Mouse (Mus musculus): Measurements from ENCODE around the gene Mdp1. TPM values are rescaled to one million over a fixed set of nuclear protein-coding genes. Genes with fewer than 3 reads are reported as not detected.

The Mdp1 gene
- polyA plus RNA-seq, 1 experiment from 2014 or later, result 100 TPM

DNA sequence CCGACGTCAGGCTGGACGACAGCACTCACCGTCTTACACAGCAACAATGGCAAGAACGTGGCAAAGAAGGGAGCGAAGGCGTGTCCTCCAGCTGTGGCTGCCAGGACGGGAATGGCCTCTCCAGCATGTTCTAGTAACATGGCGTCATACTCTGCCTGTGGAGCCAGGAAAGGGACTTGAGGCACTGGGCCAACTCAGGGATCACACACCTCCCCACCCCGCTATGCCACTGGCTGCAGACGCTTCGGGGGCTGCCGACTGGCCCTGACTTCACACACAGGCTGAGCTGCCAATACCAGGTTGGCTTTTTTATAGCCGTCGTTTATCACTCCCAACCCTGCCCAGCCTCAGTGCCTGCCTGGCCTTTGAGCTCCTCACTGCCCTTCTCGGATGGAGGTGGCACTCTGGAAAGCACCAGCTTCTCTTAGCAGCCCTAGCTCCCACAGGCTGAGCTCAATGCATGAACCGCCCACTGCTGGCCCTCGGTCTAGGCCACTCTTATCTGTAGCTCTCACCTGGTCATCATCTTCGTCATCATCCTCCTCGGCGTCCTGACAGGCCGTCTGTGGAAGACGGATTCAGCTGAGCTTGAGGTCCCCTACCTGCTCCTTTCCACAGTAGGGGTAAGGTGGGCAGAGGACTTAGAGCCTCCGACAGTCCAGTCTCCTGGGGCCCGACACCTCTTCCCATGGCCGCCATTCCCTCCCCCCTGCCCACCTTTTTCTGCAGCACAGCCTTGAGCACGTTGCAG, 32.1 kb downstream of the Mdp1 start:
- no peak overlapping the region for H3K4me2 ChIP-seq (ENCODE audit: low read length)
- H3K27me3 ChIP-seq (ENCODE audit: control insufficient read depth, insufficient read depth, low read length), result no peaks in the 10 kb centered on the region
- peaks cover 98% of the 10 kb centered on the region for H3K36me3 ChIP-seq (ENCODE audit: control insufficient read depth, insufficient read depth, low read length)
- H3K9me3 ChIP-seq (ENCODE audit: control insufficient read depth, low read length), result no peaks in the 10 kb centered on the region
- no peak for ATAC-seq (ENCODE audit: insufficient number of reproducible peaks, insufficient read depth, low FRiP score, low read depth)
- no peak overlapping the region for H3K27ac ChIP-seq (replicated peaks in 1 of 2; ENCODE audit: control insufficient read depth in 1 of 2, insufficient read depth in 1 of 2, low read depth in 2 of 2, low read length in 2 of 2)
- WGBS, result 85% methylated on average over 27 of the region's 27 CpGs
- no peak overlapping the region for H3K9ac ChIP-seq (ENCODE audit: low read length)
- no peak overlapping the region for H3K4me3 ChIP-seq (ENCODE audit: control insufficient read depth in 1 of 2, insufficient read depth in 1 of 2, low read depth in 1 of 2, low read length in 2 of 2)
- peaks cover 4 to 6% of the 10 kb centered on the region in 2 experiments; a peak in 2 of 4 replicates for H3K4me1 ChIP-seq (ENCODE audit: control insufficient read depth in 2 of 2, insufficient read depth in 2 of 2, low read length in 2 of 2)

DNA sequence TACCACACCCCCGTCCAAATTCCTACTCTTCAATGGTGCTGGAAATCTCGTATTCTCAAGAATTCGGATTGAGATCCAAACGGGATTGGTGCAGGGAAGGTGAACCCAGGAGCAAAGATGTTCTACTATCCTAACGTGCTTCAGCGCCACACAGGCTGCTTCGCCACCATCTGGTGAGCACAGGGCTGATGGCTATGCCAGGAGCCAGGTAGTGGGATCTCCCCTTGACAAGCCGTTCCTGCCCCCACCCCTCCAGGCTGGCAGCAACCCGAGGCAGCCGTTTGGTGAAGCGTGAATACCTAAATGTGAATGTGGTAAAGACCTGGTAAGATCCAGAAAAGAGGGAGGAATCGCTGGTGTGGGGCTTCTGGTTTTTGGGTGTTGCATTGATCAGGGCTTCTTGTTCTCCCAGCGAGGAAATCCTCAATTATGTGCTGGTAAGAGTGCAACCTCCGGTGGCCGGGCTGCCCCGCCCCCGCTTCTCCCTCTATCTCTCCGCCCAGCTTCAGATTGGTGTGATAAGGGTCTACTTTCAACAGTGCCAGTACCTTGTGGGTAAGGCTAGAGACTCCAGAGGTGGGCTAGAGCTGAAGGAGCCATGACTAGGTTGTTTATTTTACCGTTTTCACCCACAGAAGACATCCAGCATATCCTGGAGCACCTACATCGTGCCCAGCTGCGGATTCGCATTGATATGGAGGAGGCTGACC, 41.7 kb downstream of the Mdp1 start:
- H3K9ac ChIP-seq (ENCODE audit: low read length), result peak overlapping the region; percentile 59
- peak overlapping the region; percentile 58 for H3K4me2 ChIP-seq (ENCODE audit: low read length)
- peaks cover 5 to 13% of the 10 kb centered on the region in 2 experiments; a peak in 3 of 4 replicates for H3K4me1 ChIP-seq (ENCODE audit: control insufficient read depth in 2 of 2, insufficient read depth in 2 of 2, low read length in 2 of 2)
- no peaks in the 10 kb centered on the region for H3K27me3 ChIP-seq (ENCODE audit: control insufficient read depth, insufficient read depth, low read length)
- ATAC-seq (ENCODE audit: insufficient number of reproducible peaks, insufficient read depth, low FRiP score, low read depth), result no peak
- no peak overlapping the region for H3K27ac ChIP-seq (replicated peaks in 1 of 2; ENCODE audit: control insufficient read depth in 1 of 2, insufficient read depth in 1 of 2, low read depth in 2 of 2, low read length in 2 of 2)
- peaks cover 9% of the 10 kb centered on the region for H3K36me3 ChIP-seq (ENCODE audit: control insufficient read depth, insufficient read depth, low read length)
- WGBS, result 25% methylated on average over 22 of the region's 22 CpGs
- H3K9me3 ChIP-seq (ENCODE audit: control insufficient read depth, low read length), result no peaks in the 10 kb centered on the region
- H3K4me3 ChIP-seq (ENCODE audit: control insufficient read depth in 1 of 2, insufficient read depth in 1 of 2, low read depth in 1 of 2, low read length in 2 of 2), result peak overlapping the region; percentile 33 to 34

DNA sequence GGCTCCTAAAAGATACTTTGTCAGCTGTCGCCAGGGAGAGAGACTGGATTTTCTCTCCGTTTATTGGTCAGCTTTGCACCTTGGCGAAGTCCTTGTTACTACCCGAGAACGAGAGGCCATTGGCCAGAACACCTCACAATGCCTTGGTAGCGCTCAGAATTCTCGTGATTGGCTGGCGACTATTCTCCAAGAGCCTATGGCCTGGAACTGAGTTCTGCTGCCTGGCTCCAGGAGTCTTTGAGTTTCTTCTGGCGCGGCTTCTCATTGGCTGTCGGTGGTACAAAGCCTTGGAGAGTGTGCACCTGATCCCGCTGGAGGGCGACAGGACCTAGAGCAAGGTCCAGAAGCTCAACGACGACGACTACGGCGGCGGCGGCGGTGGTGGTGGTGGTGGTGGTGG, 42.5 kb downstream of the Mdp1 start, which contains the start of gene Rec8:
Rec8 (plus strand) TSS at position 216 of the 400 bp plus-strand sequence.
- Histone ChIP-seq H3K4me3 (ENCODE audit: control insufficient read depth in 1 of 2, insufficient read depth in 1 of 2, low read depth in 1 of 2, low read length in 2 of 2) (peak within 1 kb of the TSS; percentile 33 to 34), H3K36me3 (ENCODE audit: control insufficient read depth, insufficient read depth, low read length) (0 out of 2 replicates have a peak, but pooled peaks cover 3% of the 10 kb centered on the region), H3K4me2 (ENCODE audit: low read length) (peak within 1 kb of the TSS; percentile 58), H3K27me3 (ENCODE audit: control insufficient read depth, insufficient read depth, low read length) (no peaks in the 10 kb centered on the region), H3K27ac (replicated peaks in 1 of 2; ENCODE audit: control insufficient read depth in 1 of 2, insufficient read depth in 1 of 2, low read depth in 2 of 2, low read length in 2 of 2) (peak within 1 kb of the TSS; percentile 24 to 39; a peak in 2 of 4 replicates), H3K9ac (ENCODE audit: low read length) (peak within 1 kb of the TSS; percentile 59), H3K9me3 (ENCODE audit: control insufficient read depth, low read length) (no peaks in the 10 kb centered on the region), H3K4me1 (ENCODE audit: control insufficient read depth in 2 of 2, insufficient read depth in 2 of 2, low read length in 2 of 2) (peaks cover 5 to 18% of the 10 kb centered on the region in 2 experiments; a peak in 3 of 4 replicates)
- WGBS, result 8% methylated on average over 21 of the region's 21 CpGs
- peak; percentile 70 for ATAC-seq (ENCODE audit: insufficient number of reproducible peaks, insufficient read depth, low FRiP score, low read depth)

DNA sequence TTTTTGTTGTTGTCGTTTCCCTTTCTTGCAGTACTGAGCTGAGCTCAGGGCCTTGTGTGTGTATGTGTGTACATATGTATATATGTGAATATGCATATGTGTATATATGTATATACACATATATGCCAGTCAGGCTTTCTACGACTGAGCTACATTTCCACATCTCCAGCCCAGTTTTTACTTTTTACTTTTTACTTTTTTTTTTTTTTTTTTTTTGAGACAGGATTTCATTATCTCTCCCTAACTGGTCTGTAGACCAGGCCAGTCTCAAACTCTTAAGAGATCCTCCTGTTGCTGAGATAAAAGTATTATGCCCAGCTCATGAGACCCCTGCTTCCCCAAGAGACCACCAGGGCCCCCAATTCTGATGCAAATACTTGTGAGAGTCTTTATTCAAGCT, 43.5 kb downstream of the Mdp1 start:
- Histone ChIP-seq H3K4me1 (ENCODE audit: control insufficient read depth in 2 of 2, insufficient read depth in 2 of 2, low read length in 2 of 2) (peaks cover 5 to 18% of the 10 kb centered on the region in 2 experiments; a peak in 3 of 4 replicates), H3K27me3 (ENCODE audit: control insufficient read depth, insufficient read depth, low read length) (no peaks in the 10 kb centered on the region), H3K4me2 (ENCODE audit: low read length) (no peak overlapping the region), H3K4me3 (ENCODE audit: control insufficient read depth in 1 of 2, insufficient read depth in 1 of 2, low read depth in 1 of 2, low read length in 2 of 2) (no peak overlapping the region), H3K36me3 (ENCODE audit: control insufficient read depth, insufficient read depth, low read length) (no peaks in the 10 kb centered on the region), H3K27ac (replicated peaks in 1 of 2; ENCODE audit: control insufficient read depth in 1 of 2, insufficient read depth in 1 of 2, low read depth in 2 of 2, low read length in 2 of 2) (0 out of 4 replicates have a peak overlapping the region, but pooled peaks of 1 of the 2 experiments have one; percentile 24), H3K9ac (ENCODE audit: low read length) (no peak overlapping the region), H3K9me3 (ENCODE audit: control insufficient read depth, low read length) (no peaks in the 10 kb centered on the region)
- 75% methylated on average over 2 of the region's 2 CpGs for WGBS
- no peak for ATAC-seq (ENCODE audit: insufficient number of reproducible peaks, insufficient read depth, low FRiP score, low read depth)

DNA sequence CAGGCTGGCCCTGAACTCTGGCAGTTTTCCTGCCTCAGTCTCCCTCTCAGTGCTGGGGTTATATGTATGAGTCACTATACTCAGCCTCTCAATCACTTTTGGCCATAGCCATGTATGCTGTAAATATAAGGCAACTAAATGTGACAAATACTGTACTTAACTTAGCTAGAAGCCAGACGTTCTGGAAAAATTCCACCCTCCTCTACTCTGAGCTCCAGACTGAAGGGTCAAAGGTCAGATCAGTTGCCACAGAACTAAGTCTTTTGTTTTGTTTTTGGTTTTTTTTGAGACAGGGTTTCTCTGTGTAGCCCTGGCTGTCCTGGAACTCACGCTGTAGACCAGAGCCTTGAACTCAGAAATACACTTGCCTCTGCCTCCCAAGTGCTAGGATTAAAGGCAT, 44.4 kb downstream of the Mdp1 start:
- H3K4me1 ChIP-seq (ENCODE audit: control insufficient read depth in 2 of 2, insufficient read depth in 2 of 2, low read length in 2 of 2), result peaks cover 5 to 18% of the 10 kb centered on the region in 2 experiments; a peak in 3 of 4 replicates
- no peak overlapping the region for H3K27ac ChIP-seq (replicated peaks in 1 of 2; ENCODE audit: control insufficient read depth in 1 of 2, insufficient read depth in 1 of 2, low read depth in 2 of 2, low read length in 2 of 2)
- no peak overlapping the region for H3K4me2 ChIP-seq (ENCODE audit: low read length)
- WGBS, result 64% methylated on average over 2 of the region's 2 CpGs
- no peaks in the 10 kb centered on the region for H3K9me3 ChIP-seq (ENCODE audit: control insufficient read depth, low read length)
- H3K27me3 ChIP-seq (ENCODE audit: control insufficient read depth, insufficient read depth, low read length), result no peaks in the 10 kb centered on the region
- ATAC-seq (ENCODE audit: insufficient number of reproducible peaks, insufficient read depth, low FRiP score, low read depth), result no peak
- H3K4me3 ChIP-seq (ENCODE audit: control insufficient read depth in 1 of 2, insufficient read depth in 1 of 2, low read depth in 1 of 2, low read length in 2 of 2), result no peak overlapping the region
- no peak overlapping the region for H3K9ac ChIP-seq (ENCODE audit: low read length)
- no peaks in the 10 kb centered on the region for H3K36me3 ChIP-seq (ENCODE audit: control insufficient read depth, insufficient read depth, low read length)

DNA sequence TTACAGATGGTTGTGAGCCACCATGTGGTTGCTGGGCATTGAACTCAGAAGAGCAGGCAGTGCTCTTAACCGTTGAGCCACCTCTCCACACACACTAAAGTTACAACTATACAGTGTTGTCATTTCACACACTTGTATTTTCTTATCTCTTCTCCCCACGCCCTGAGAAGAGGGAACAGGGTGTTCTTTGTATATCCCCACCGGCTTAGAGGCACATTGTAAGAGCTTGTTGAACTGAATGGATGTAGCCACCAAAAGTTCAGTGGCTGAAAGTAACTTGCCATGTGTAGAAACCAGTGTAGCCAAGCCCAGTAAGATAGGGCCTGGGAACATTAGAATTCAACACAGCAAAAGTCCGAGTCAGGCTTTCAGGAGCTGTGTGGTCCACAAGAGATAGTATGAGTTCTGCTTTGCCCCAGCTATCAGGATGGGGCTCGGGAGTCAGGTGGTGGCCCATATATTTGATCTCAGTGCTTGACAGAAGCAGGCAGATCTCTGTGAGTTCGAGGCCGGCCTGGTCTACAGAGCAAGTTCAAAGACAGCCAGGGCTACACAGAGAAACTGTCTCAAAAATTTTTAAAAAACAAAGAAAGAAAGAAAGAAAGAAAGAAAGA, 45.6 kb downstream of the Mdp1 start:
- Histone ChIP-seq H3K4me3 (ENCODE audit: control insufficient read depth in 1 of 2, insufficient read depth in 1 of 2, low read depth in 1 of 2, low read length in 2 of 2) (no peak overlapping the region), H3K4me1 (ENCODE audit: control insufficient read depth in 2 of 2, insufficient read depth in 2 of 2, low read length in 2 of 2) (peaks cover 5 to 18% of the 10 kb centered on the region in 2 experiments; a peak in 3 of 4 replicates), H3K27ac (replicated peaks in 1 of 2; ENCODE audit: control insufficient read depth in 1 of 2, insufficient read depth in 1 of 2, low read depth in 2 of 2, low read length in 2 of 2) (no peak overlapping the region), H3K27me3 (ENCODE audit: control insufficient read depth, insufficient read depth, low read length) (no peaks in the 10 kb centered on the region), H3K4me2 (ENCODE audit: low read length) (no peak overlapping the region), H3K36me3 (ENCODE audit: control insufficient read depth, insufficient read depth, low read length) (peaks cover 6% of the 10 kb centered on the region), H3K9me3 (ENCODE audit: control insufficient read depth, low read length) (no peaks in the 10 kb centered on the region), H3K9ac (ENCODE audit: low read length) (no peak overlapping the region)
- no peak for ATAC-seq (ENCODE audit: insufficient number of reproducible peaks, insufficient read depth, low FRiP score, low read depth)
- WGBS, result 58% methylated on average over 7 of the region's 7 CpGs

DNA sequence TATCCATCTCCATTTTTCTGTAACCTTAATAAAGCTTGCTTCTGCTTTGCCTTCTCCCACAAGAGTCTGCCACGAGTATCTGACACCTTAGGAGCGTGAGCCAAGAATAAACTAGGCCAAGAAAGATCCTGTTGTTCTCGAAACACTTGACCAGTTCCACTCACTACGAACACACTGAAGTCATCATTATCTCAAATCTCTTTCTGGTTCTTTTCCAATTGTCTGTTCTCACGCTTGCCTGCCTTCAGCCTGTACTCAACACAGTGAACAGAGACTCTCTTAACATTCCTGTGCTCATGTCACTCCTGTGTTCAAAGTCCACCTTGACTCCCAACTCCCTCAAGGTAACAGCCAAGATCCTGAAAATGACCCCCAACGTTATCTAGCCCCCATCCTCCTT, 47.0 kb downstream of the Mdp1 start:
- no peaks in the 10 kb centered on the region for H3K9me3 ChIP-seq (ENCODE audit: control insufficient read depth, low read length)
- H3K4me3 ChIP-seq (ENCODE audit: control insufficient read depth in 1 of 2, insufficient read depth in 1 of 2, low read depth in 1 of 2, low read length in 2 of 2), result no peak overlapping the region
- H3K9ac ChIP-seq (ENCODE audit: low read length), result no peak overlapping the region
- 0 out of 4 replicates have a peak overlapping the region, but pooled peaks of 1 of the 2 experiments have one; percentile 19 for H3K27ac ChIP-seq (replicated peaks in 1 of 2; ENCODE audit: control insufficient read depth in 1 of 2, insufficient read depth in 1 of 2, low read depth in 2 of 2, low read length in 2 of 2)
- peaks cover 19% of the 10 kb centered on the region for H3K36me3 ChIP-seq (ENCODE audit: control insufficient read depth, insufficient read depth, low read length)
- 18% methylated on average over 6 of the region's 6 CpGs for WGBS
- peaks cover 3 to 12% of the 10 kb centered on the region in 2 experiments; a peak in 3 of 4 replicates for H3K4me1 ChIP-seq (ENCODE audit: control insufficient read depth in 2 of 2, insufficient read depth in 2 of 2, low read length in 2 of 2)
- no peaks in the 10 kb centered on the region for H3K27me3 ChIP-seq (ENCODE audit: control insufficient read depth, insufficient read depth, low read length)
- H3K4me2 ChIP-seq (ENCODE audit: low read length), result no peak overlapping the region
- ATAC-seq (ENCODE audit: insufficient number of reproducible peaks, insufficient read depth, low FRiP score, low read depth), result no peak
